Mouse (Mus musculus): Measurements from ENCODE around the gene Sec22b. TPM values are rescaled to one million over a fixed set of nuclear protein-coding genes. Genes with fewer than 3 reads are reported as not detected.

The Sec22b gene
- total RNA-seq, 4 experiments from 2014 or later = 43.2 to 56.8 (median 53.3) TPM

DNA sequence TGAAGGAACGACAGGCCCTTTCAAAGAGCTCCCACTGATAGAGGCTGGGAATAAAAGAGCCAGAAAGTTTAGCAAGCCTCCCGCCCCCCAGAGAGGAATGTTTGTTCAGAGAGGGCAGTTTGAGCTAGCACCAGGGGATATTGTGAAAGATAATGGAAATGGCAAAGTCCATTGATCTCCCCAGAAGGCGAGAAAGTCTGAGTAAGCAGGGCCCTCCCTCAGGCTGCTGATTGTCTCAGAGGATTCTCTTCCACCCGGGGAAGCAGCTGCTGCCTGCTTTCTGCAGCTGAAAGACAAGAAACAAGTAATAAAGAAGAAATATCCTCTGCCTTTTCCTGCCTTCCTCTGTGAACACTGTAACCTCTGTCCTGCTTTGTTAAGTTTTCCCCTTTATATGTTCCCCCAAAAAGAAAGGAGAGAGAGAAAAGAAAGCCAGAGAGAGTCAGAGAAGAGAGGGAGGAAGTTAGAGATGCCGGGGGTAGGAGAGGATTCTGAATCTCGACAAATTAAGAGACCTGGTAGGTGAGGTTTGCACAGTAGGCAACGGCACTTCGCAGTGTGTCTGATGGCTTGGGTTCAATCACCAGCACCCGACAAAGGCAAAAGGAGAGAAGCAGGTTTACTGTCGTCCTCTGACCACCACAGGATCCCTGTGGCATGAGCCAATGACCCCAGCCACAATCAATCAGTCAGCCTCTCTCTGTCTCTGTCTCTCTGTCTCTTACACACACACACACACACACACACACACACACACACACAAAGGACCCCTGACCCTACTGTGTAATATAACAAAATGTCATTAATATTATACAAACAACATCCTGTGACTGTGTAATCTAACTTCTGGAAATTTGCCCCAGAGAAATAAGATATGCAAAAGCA lies 38.9 kb downstream of the Sec22b start:
- no peak for DNase-seq (ENCODE audit: low spot score)

DNA sequence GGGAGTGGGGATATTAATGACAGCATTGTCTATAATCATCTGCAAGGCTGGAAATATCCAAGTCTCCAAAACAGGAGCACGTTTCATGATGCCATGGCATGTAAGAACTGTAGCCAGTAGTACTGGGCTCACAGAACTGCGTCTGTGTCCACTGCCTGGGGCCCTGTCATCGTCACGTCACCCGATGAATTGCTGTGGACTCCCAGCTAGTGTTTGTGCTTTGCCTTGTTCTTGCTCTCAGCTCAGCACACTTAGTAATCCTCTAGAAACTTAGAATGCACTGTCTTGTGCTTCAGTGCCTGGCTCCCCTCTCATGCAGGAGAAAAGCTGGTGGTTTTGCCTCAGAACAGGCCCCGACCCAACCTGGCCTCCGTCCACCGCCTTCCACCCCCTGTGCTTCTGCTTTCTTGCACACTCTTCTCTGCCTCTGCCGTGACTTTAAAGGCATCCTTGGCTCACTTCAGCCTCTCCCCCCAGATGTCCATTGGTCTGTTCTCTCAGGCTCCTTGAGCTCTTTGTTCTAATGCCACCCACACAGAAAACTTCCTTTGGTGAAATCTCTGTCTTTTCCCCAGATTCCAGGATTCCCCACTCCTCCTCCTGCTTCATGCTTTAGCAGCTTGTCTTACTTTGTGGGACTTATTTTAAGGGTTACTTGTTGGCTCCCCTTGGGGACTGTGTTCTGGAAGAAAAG lies 39.7 kb downstream of the Sec22b start:
- no peak for DNase-seq (ENCODE audit: low spot score)

DNA sequence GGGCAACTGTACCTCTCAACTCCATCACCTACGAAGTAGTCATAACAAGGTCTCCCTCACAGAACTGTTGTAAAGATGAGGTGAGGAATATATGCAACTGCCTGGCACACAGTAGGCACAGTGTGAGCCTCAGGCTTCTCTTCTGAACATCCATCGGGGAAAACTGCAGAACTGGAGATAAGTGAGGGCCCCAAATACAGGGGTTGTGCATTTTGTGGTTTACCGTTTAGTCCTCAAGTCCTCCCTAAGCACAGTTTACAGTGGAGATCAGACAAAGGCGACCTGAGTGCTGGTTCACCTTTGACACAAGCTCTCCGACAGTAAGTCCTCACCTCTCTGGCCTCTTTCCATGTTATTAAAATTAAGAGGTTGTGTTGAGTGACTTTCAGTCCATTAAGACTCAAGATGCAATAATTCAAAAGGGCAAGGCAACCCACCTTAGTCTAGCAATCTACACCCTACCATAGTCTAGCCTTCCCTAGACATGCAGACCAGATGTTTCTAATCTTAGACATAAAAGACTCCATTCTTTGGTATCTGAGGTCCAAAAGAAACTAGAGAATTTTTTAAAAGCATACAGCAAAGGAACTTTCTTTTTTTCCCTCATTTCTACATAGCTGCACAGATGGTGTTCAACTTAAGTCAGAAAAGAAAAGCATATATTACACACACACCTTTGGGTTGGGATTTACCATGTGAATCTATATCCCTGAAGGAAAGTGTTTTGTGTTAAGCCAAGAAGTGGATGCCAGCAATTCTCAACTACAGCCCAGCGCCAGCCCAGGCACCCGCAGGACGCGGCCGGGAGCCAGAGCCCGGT lies 40.7 kb downstream of the Sec22b start:
- DNase-seq (ENCODE audit: low spot score) = no peak

DNA sequence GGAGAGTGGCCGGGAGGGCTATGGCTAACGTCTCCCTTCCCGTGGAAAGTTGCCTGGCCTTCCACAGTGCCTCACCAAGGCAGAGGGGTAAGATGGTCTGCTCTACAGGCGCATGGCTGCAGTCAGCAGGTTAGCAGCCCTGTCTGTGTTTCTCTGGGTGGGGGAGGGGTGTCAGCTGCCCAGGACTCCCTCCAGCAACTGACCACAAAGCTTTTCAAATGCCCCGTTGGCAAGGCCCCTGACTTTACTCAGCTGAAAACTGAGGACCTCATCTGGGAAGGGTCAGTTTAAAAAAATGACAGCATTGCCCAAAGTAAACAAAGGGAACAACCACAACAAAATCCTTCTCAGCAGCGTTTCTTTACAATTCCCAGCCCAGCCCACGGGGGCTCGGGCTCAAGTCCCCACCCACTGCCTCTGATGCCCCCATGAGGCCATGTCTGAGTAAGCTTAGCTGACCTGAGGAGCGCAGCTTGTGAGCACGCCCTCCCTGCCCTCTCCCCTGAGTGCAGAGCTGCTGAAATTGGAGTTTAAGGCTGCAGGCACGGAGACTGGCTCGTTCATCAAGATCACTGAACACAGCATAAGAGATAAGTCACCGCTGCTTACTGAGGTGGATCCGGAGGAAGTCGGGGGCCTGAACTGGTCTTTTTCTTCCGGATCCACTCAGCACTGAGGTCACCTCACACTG lies 41.4 kb downstream of the Sec22b start:
- no peak for DNase-seq (ENCODE audit: low spot score)

DNA sequence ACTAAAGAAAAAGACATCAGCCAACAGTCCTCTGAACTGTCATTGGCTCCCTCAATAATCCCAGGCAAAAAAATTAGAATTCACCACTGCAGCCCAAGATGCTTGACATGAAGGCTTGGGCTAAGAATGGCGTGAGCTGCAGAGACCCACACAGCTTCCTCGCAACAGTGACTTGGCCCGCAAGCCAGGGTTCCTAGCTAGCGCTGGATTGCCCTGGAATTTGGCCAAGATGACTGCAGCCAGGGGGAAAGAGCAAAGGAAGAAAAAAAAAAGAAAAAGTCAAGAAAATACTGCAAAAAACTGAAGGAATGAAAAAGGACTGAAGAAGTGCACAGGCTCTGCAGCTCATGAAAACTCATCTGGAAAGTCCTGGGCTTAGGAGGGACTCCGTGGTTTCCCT lies 43.5 kb downstream of the Sec22b start:
- DNase-seq (ENCODE audit: low spot score) = no peak

DNA sequence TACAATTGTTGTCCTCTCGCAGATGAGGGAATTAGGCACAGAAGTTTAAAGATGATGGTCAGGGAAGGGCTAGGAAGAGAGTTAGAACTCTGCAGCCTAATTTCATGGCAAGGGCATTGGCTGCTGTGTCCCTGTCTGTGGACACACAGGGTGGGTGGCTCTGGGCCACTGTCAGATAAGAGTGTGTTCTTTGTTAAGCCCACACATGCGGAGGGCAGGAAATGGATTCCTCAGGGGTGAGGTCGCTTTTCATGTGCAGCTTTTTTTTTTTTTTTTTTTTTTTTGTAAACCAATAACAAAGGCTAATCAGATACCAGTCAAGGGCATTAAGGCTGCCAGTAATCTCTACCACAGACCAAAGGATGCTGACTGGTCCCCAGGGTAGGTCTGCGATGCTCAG lies 45.4 kb downstream of the Sec22b start:
- no peak for DNase-seq (ENCODE audit: low spot score)

DNA sequence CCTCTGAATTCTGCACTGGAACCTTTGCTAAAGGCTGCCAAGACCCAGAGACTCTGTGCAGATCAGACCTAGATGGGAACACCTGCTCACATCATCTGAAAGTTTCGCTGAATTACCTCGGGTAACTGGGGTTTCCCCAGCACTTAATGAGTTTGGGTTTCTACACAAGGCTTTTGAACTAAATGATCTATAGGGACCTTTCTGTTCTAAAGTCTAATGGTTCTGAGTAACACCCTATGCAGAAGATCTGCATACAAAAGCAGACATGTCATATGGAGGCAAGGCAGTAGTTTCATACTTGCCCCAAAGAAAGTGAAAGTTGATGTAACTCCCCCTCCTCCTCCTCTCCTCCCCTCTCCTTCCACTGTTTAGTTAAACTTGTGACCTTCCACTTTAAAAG lies 47.5 kb downstream of the Sec22b start:
- no peak for DNase-seq (ENCODE audit: low spot score)

DNA sequence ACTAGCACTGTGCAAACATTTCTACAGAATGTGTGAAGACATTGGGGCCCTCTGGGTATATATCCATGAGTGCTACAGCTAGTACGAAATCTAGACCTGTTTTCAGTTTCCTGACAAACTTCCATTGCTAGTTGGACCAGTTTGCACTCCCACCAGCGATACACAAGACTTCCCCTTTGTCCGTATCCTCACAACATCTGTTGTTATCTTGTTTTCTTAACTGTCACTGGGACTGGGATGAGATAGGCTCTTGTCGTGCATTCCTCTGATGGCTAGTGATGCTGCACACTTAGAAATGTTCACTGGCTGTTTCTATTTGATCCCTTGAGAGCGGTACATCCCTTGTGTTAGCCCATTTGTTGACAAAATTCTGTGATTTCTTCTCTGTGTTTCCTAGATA lies 49.0 kb downstream of the Sec22b start:
- DNase-seq (ENCODE audit: low spot score) = no peak

DNA sequence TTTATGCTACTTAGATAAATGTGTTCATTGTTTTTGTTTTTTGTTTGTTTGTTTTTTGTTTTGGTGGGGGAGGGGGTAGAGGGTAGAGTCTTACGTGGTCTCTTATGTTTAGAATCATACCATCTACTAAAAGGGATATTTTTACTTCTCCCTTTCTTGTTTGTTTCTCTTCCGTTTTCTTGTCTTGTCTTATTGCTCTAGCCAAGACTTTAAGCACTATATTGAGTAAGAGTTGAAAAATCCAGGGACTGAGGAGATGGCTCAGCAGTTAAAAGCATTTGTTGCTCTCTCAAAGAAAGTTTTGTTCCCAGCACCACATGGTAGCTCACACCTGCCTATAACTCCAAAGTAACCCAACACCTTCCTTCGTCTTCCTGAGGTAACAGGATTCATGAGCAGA lies 50.1 kb downstream of the Sec22b start:
- no peak for DNase-seq (ENCODE audit: low spot score)

DNA sequence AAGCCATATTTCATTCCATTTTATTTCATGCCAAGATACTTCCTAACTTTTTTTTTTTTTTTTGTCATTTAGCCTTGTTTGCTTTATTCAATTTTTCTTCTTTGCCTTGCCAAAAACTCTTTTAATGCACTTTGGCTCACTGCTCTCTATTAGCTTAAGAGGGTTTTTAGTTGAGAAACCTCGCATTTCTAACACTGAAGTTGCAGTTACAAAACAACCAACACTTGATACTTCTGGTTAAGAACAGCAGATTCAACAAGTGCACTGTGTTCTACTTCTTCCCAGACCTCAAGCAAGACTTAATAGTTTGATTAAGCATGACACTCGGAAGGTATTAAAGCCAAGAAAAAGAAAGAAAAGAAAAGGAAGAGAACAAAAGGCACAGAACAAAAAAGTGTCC lies 52.2 kb downstream of the Sec22b start:
- no peak for DNase-seq (ENCODE audit: low spot score)

DNA sequence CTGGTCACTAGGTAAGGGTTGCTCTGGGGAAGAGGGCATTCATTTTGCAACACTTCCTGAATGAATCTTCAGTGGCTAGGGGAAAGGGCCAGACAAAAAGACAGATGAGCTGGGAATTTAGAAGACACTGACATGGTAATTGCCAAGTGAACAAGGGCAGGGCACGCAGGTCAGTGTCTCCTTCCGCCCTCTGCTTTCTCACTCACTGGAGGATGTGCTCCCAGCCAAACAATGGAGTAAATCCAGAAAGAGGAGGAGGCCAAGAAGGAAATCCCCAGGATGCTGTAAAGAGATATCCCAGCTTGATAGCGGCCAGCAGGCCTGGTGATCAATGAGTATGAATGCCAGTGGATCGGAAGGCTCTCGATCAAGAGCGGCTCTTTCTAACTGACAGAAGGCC lies 55.3 kb downstream of the Sec22b start:
- DNase-seq (ENCODE audit: low spot score) = no peak

DNA sequence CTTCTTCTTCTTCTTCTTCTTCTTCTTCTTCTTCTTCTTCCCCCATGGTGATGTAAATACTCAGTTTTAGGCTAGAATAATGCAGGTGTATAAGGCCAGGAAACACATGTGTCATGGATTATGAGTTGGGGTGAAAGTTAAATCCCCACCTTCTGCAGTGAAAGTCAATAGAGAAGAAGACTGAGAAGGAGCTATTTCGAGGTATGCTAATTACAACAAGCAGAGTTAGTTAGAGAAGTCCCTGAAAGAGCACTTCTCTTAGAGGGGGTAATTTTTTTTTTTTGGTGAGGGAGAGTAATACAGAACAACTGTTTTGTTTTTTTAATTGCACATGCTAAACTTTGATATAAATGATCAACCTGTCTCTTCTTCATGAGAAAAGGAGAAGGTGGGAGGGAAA lies 55.9 kb downstream of the Sec22b start:
- no peak for DNase-seq (ENCODE audit: low spot score)

DNA sequence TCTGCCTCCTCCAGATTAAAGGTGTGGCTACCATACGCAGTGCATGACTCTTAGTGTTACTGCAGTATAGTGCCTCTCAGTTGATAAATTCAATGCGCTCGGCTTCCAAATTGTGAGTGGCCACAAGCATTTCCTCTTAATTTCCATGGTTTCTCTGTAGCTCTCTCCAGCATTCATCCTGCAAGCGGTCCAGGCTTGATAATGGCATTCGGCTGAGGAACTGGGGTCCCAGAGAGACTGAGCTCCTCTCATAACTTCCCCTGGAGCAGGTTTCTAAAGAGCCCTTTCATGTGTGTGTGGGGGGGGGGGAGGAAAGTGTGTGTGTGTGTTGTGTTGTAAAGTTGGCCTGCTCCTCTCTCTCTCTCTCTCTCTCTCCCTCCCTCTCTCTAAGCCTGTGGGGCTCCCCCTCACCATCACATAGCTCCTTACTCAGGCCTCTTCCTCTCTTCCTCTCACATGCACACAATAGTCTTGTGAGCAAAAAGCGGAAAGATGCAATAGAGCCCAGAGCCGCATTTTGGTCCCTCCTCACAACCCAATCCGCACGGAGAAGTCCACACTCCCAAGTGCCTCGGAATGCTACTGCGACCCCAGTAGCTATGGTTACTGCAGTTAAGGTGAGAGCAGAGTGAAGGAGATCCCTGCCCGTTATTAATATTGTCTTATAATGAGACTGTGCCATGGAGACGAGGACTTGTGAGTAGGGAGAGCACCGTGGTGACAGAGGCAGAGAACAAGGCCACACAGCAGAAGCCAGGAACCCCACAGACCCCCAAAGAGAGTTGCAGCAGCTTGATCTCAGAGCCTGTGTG lies 60.0 kb downstream of the Sec22b start:
- DNase-seq (ENCODE audit: low spot score) = no peak

DNA sequence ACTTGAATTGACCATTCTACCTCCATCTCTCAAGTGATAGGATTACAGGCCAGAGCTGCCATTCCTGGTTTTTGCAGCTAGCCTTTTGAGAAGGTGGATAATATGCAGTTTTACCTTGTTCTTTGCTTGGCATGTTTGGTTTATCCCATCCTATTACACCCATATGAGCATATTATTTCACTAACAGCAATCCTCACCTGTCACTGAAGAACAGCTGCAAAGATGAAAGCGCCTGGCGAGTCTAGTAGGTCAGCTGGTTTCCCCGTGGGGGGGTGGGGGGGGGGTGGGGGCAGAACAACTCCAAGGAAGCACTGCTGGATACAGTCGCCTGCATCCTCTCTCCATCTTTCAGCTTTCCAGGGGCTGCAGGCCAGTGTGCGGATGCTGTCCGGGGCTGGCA lies 61.0 kb downstream of the Sec22b start:
- no peak for DNase-seq (ENCODE audit: low spot score)

DNA sequence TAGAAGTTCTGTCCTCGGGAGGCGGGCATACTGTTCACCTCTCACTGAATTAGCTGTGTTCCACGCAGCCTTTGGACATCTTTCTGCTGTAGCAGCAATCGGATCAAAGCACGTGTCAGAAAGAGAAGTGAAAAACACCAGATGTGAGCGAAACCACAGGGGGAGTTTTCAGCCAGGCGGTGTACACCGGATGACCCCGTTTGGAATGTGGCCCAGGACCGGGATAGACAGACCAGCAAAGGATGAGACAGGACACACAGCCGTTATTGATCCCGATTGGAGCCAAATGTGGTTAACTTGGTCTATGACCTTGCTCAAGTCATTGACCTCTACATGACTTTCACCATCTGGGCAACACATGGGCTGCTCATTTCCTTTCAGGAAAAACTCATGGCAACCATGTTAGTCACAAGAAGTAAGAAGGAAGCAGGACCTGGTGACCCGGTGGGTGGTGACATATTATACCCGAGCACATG lies 63.9 kb downstream of the Sec22b start:
- peak; percentile 57 for DNase-seq (ENCODE audit: low spot score)

DNA sequence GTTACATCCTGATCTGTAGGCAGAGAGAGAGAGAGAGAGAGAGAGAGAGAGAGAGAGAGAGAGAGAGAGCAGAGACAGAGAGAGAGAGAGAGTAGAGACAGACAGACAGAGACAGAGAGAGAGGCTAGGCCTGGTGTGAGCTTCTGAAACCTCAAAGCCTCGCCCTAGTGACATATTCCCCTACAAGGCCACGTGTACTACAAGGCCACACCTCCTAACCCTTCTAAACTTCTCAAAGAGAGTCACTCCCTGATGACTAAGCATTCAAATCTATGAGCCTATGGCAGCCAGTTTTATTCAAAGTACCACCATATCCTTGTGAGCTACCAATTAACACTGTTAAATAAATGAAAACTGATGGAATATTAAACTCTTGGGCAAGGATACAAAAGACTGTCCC lies 66.6 kb downstream of the Sec22b start:
- no peak for DNase-seq (ENCODE audit: low spot score)

DNA sequence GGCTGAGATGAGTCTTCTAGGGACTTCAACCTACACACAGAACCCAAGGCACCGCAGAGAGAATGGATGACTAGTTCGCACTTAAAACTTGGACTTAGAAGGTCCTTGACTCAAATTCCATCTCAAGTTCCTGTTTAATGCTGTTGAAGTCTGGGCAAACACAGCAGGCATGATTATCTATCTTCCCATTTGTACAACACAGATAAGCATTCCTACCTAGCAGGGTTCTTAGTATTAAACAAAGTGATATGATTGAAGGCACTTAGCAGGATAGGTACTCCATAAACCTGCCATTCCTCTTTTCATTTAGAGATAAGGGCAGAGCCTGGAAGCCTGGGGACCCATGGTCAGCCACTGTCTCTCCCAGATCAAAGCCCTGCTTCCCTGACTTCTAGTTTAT lies 67.2 kb downstream of the Sec22b start:
- no peak for DNase-seq (ENCODE audit: low spot score)

DNA sequence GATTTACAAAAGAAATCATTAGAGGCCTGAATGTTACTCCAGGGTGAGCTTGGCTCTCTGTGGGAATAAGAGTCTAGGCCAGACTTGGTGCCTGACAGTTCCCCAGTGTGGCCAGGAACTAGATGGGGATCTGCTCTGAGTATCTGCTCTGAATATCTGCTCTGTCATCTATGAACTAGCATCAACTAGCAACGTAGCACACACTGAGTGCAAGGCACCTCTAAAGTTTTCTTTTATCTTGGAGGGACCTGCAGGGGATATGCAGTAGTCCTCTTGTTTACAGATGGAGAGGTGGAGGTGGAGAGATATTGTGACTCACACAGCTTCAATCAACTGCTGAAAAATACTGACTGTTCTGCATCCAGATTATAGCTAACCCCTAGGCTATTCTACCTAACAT lies 68.0 kb downstream of the Sec22b start:
- DNase-seq (ENCODE audit: low spot score) = no peak

DNA sequence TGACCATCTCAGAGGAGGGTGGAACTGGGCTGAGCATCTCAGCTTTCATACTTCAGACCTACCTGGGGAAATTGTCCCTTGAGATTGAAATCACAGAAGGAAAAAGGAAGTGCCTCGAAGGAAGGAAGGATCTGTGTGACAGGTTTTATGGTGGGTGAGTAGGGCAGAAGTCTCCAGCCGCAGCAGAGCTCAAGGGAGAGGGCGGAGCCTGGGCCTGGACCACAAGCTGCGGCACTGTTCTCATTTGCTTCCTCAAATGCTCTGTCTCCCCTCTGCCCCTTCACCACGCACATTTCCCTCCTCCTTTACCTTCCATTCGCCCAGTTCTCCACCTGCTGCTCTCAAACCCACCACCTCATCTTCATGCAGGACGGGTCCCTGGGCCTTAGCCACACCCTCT lies 70.1 kb downstream of the Sec22b start:
- no peak for DNase-seq (ENCODE audit: low spot score)

DNA sequence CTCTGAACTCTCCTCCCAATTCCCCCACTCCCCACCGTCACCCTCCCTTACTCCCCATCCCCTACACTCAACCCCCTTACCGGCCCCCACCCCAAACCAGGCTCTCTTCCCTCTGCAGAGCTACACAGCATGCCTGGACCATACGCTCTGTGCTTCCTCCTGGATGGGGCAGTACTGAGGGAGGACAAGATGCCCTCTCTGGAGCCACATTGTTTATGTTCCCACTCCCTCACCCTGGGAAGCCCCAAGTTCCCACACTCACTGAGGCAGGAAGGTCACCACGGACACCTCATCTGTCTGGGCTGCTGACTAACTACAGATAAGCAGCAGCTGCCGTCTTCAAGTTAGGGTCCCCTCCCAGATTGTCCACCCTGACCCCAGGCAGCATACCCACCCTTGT lies 71.2 kb downstream of the Sec22b start:
- no peak for DNase-seq (ENCODE audit: low spot score)

DNA sequence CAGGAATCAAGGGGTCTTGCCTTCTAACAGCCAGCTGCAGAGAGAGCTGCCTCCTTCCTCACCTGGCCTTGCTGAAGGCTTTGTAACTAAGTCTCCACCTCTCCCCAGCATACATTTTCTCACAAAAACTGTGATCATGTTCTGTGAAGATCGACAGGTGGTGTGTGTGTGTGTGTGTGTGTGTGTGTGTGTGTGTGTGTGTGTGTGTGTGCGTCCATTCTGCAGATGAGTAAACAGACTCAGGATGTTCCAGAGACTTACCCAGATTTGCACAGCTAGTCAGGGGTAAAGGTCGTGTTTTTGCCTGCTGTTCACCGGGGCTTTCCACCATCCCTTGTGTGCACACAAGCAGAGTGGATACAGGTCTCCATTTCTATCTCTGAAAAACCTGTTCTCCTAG lies 71.7 kb downstream of the Sec22b start:
- DNase-seq (ENCODE audit: low spot score) = no peak
